Mouse (Mus musculus): ENCODE data around the gene Cdh24. TPM values are rescaled to one million over a fixed set of nuclear protein-coding genes. Genes with fewer than 3 reads are reported as not detected.

Gene Cdh24
- total RNA-seq, 2 experiments from 2014 or later = 10.5 to 12.2 TPM

DNA sequence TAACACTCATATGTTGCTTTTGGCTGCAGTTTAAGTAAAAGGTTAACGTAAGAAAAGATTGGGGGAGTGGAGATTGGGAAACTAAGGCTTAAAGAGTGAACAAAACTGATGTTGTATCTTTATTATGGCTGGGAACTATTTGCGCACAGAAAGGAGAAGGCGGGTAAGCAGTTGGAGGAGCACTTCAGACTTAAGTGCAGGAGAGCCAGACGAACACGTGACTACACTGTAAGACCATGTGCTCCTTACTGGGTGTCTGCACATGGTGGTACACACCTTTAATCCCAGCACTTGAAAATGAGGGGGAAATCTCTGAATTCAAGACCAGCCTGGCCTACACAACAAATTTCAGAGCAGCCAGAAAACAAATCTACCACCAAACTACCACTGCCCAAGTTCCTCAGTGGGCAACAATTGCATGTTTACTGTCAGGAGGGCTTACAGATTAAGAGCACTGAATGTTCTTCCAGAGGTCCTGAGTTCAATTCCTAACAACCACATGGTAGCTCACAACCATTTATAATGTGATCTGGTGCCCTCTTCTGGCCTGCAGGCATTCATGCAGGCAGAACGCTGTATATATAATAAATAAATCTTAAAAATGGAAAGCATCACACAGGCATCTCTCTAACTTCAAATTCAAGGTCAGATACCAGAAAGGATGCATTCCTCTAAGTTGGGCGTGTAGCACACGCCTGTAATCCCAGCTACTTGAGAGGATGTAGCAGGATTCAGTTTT is 5.9 kb upstream of the Cdh24 start:
- intact Hi-C loops (cut with DNase I) = no loop called here
- DNase-seq (ENCODE audit: low spot score in 2 of 2) = no peak

DNA sequence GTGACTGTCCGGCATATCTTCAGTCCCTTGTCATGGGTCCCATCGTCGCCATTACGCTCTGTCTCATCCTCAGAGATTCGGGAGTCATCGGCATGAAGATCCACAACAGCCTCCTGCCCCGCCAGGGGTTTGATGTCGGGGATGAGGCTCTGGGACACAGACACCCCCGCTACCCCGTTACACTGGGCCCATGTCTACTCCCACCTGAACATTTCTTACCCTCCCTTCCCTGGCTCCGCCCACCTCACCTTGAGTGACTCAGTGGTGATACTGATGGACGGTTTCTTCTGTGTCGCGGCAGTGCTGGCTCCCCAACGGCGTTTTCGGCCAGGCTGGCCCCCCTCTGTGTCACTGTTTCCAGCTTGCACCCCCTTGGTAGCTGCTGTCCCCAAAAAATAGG is 5.3 kb upstream of the Cdh24 start:
- intact Hi-C loops (cut with DNase I) = no loop called here
- no peak for DNase-seq (ENCODE audit: low spot score in 2 of 2)

DNA sequence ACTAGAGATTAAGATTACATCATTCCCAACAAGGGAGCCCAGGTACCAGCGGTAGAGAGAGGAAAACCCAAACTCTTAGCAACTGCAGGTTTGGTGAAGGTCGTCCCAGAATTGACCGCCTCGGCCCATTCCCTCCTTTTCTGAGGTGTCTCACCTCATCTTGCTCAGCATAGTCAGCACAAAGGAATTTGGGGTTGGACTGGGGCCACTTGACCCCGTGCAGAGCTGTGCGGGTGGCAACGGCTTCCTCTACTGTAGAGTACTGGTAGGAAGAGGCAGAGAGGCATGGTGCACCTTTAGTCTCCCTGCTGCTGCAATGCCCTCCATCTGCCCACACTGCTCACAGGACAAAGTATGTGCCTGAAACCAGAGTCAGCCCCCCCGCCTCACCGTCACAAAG is 3.1 kb upstream of the Cdh24 start:
- intact Hi-C loops (cut with DNase I) = loop anchor here (5.0 kb wide), 2 partner anchors 117 to 417 kb away; no protein-coding TSS in a partner anchor

DNA sequence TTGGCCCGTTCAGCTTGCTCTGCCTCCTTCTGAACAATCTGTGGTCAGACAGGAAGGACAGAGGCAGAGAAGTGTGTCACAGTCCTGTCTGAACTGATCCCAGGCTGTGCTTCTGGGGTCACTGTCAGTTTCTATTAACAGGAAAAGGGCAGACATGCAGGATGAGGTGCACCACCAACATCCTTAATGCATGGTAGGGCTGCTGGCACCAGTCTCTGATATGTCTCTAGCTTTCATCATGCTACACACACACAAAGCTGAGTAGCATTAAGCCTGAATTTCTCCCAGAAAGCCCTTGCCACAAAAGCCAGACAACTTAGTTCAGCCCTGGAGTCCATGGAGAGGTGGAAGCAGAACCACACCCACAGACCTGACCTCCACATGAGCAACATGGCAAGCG is 1.8 kb upstream of the Cdh24 start:
- intact Hi-C loops (cut with DNase I) = loop anchor here (5.0 kb wide), 2 partner anchors 116 to 416 kb away; no protein-coding TSS in a partner anchor
- no peak for DNase-seq (ENCODE audit: low spot score in 2 of 2)

More for the DNA sequence above, 3.1 kb upstream of the Cdh24 start:
- no peak for DNase-seq (ENCODE audit: low spot score in 2 of 2)

DNA sequence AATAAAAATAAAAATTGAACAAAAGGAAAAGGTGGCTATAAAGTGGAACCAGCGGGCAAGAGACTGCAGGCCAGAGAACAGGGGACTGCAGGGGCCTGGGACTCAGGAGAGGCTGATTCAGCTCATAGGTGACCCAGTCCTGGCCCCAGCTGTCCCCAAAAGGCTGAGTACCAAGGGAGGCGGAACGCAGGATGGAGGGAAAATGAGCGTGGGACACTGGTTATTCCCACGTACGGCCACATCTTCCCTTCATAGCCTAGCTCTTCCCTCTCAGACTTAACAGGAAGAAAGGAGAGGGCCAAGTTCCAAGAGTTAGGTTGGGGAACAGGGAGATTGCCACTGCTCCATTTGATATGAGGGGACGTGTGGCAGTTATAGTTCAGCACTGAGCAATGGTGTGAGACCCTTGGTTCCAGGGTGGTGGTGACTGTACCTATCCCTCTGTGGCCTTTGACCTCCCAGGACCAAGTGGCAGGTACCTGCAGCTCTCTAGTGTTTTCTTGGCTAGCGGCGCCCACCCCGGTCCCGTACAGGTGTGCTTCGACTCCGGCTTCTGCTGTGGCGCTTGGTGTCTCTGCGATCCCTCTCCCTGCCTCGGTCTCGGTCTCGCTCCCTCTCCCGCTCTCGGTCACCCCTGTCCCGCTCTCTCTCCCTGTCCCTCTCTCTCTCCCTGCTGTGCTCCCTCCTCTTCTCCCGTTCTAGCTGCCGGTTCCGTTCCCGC is 1.2 kb upstream of the Cdh24 start:
- no peak for DNase-seq (ENCODE audit: low spot score in 2 of 2)
- intact Hi-C loops (cut with DNase I) = loop anchor here (1.0 to 5.0 kb wide), 3 partner anchors 73 to 415 kb away; no protein-coding TSS in a partner anchor

DNA sequence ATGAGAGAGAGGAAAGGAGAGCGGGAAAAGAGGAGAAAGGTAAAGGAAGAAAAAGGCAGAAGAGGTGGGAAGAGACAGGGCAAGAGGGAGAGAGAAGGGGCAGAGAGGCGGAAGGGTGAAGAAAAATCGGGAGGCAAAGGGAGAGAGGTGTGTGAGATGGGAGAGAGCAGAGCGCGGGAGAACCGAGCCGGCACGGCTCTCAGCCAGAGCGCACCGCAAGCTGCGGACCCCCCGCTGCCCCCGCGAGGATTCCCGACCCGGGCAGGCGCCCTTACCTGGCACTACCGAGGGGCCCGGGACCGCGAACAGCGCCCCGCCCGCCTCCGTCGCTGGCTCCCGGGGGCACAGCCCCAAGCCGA is 239 bp downstream of the Cdh24 start, which contains the start of gene Gm17606:
Gene Gm17606 (plus strand): TSS at position 7 of the 359 bp plus-strand sequence.
- intact Hi-C loops (cut with DNase I) = loop anchor here (5.0 kb wide), 2 partner anchors 114 to 414 kb away; no protein-coding TSS in a partner anchor
- DNase-seq (ENCODE audit: low spot score in 2 of 2) = no peak

DNA sequence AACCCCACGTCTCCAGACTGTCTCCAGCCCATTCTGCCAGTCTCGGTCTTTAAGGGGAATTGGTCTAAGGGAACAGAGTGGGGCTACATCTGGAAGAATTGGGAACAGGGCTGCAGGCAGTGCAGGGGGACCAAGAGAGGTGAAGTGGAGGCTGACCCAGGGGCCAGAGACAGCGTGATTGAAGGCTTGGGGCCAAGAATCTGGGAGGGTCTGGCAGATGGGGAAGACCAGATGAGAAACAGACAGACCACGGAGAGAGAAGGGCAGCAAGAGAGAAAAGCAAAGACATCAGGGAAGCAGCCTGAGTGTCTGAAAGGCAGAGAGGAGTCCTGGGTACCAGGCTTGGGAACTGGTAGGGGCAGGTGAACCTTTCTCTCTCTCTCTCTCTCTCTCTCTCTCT is 1.0 kb downstream of the Cdh24 start:
- intact Hi-C loops (cut with DNase I) = loop anchor here (5.0 kb wide), 2 partner anchors 113 to 413 kb away; no protein-coding TSS in a partner anchor
- DNase-seq (ENCODE audit: low spot score in 2 of 2) = no peak

DNA sequence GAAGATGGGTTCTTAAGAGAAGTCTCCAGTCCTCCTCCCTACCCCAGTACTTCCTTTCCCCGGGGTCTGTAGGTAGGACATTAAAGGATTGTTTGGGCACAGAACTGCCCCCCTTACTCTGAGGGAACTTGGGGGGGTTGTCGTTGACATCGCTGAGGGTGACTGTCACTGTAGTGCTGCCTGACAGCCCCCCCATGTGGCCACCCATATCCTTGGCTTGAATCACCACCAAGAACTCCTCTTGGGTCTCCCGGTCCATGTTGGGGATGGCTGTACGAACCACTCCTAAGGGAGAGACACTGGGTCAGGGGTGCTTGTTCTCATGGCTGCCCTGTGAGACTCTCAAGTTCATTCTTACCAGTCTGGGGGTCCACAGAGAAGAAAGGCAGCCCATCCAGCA is 3.0 kb downstream of the Cdh24 start:
- intact Hi-C loops (cut with DNase I) = loop anchor here (5.0 kb wide), 1 partner anchor 576 kb away; no protein-coding TSS in a partner anchor
- peak; percentile 53 to 61 for DNase-seq (ENCODE audit: low spot score in 2 of 2)

DNA sequence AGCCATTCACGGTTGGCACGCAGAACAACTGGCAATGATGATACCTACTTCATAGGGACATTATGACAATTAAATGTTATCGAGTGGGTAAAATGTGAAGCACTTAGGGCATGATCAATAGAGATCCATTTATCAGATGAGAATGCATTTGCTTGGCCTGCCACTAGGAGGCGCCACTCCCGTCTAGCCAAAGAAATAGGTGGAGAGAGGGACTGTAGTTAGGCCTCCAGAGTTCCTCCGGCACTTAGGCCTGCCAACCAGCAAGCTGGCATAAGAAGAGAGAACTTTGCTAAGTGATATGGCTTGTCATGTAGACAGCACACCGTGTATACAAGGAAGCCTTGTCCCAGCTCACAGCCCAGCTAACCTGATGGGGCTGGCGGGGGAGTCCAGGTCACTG is 4.2 kb downstream of the Cdh24 start:
- intact Hi-C loops (cut with DNase I) = loop anchor here (5.0 kb wide), 1 partner anchor 575 kb away; no protein-coding TSS in a partner anchor
- DNase-seq (ENCODE audit: low spot score in 2 of 2) = no peak

DNA sequence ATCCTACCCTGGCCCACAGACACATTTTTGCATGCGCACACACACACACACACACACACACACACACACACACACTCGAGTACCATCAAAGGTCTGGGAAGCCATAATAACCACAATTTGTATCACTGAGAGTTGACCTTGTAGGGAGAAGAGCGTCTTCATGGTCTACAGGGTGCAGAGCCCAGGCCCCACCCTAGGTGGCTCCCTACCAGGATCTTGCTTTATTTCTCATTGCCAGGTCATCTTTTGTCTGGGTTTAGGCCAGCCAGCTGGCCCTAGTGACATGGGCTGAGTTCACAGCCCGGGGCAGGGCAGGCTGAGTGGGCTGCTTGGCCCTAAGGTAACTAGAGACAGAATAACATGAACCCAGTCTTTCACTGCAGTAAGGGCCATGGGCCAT is 7.0 kb downstream of the Cdh24 start:
- no peak for DNase-seq (ENCODE audit: low spot score in 2 of 2)
- intact Hi-C loops (cut with DNase I) = no loop called here

DNA sequence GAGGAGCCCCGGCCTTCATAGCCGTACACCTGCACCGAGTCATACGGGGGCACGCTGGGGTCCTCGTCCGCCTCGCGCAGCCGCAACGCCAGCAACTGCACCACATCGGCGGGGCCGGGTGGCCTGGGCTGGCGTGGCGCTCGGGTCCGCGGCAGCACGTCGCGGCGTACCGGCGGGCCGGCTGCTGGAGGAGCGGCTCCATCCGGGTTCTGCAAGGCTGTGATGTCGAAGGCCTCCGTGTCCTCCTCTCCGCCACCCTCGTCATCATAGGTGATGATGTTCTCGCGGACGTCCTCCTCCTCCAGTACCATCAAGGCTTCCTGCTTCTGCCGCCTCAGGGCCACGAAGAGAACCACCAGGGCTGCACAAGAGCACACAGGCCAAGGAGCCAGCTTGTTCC is 8.9 kb downstream of the Cdh24 start:
- DNase-seq (ENCODE audit: low spot score in 2 of 2) = no peak
- intact Hi-C loops (cut with DNase I) = no loop called here

DNA sequence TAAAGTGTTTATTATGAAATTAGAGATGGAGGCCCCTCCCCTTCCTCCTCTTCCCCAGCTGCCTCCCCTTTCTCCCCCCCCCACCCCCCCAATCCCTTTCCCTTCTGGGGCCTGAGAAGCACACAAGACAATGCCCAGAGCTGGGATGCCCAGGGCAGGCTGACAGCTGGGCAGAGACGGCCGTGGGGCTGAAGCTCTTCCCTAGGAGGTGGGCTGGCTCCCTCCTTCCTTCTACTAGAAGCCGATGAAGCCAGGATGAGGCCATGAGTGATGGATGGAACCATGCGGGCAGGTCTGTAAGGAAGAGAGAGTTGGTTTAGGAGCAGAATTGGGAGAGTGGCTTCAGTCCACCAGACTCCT is 9.9 kb downstream of the Cdh24 start:
- no peak for DNase-seq (ENCODE audit: low spot score in 2 of 2)
- intact Hi-C loops (cut with DNase I) = no loop called here

DNA sequence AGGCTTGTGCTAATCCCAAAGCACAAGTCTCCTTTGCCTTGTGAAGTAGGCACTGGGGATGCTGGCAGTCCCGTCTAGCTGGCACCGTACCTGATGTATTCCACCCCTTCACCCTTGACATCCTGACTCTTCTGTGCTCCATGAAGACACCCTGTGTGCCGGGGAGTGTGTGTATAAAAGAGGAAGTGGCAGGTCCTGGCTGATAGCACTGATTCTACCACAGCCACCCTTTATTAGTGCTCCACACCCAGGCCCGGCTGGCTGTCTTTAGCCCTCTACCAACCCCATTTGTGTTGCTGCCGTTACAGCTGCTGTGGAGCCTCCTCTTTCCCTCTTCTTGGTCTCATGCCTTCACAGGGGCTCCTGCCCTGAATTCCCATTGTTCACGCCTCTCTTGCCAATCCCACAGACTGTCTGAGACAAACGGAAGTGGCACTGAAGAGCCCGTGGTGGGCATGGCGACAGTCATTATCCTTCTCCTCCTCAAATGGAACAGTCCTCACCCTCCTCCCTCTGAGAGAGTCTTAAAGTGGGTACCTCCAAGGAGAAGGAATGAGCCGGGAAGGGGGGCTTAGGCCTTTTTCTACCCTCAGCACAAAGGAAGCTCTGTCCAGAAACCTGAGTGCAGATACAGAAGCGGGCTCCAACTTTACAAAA is 10.5 kb downstream of the Cdh24 start:
- intact Hi-C loops (cut with DNase I) = no loop called here
- DNase-seq (ENCODE audit: low spot score in 2 of 2) = no peak

DNA sequence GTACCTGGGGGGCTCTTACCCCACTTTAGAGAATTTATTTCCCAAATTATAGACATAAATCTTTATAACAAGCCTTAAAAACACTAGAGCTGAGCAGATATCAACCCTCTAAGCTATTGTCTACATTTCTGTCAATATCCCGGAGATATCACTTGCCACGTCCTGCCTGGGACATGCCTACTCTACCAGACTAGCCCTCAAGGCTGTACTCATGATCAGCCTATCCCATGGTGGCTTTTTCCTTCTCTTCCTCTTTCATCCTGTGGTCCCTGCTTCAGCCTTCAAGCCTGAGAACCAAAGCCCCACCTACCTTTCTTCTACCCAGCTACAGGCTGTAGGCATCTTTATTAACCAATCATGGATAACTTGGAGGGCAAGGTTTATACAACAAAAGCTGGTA is 11.4 kb downstream of the Cdh24 start:
- DNase-seq (ENCODE audit: low spot score in 2 of 2) = no peak
- intact Hi-C loops (cut with DNase I) = no loop called here

DNA sequence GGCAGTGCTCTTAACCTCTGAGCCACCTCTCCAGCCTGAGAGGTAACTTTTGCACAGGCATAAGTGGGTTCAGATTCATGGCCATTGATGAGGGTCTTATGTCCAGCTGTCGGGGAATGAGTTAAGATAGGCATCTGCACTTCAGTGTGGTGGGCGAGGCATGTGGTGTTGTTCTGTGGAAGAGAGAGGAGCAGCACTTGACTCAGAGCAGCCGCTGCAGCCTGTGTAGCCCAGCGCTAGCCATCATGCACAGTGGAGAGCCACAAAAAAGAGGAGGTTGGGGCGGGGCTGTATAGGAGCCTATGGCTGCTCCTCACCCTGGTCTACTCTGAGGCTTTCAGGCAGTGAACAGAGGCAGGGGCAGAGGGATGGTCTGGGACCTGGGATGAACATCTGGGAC is 13.1 kb downstream of the Cdh24 start:
- DNase-seq (ENCODE audit: low spot score in 2 of 2) = no peak
- intact Hi-C loops (cut with DNase I) = no loop called here

DNA sequence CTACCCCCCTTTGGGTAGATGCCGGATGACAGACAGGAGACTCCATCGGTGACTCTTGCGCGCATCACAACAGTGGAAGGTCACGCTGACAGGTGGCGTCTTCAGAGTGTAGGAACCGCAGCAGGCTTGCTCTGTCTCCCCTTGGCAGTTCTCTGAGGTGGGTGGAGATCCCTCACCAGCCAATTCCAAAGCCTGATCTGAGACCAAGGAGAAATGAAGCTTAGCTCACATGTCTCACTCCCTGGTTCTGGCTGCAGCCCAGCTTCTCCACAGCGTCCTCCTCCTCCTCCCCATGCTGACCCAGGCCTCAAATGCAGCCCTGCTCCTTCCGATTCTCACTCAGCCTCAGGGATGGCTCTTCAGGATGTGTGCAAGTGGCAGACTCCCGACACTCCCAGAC is 16.2 kb downstream of the Cdh24 start:
- intact Hi-C loops (cut with DNase I) = no loop called here
- DNase-seq (ENCODE audit: low spot score in 2 of 2) = no peak

DNA sequence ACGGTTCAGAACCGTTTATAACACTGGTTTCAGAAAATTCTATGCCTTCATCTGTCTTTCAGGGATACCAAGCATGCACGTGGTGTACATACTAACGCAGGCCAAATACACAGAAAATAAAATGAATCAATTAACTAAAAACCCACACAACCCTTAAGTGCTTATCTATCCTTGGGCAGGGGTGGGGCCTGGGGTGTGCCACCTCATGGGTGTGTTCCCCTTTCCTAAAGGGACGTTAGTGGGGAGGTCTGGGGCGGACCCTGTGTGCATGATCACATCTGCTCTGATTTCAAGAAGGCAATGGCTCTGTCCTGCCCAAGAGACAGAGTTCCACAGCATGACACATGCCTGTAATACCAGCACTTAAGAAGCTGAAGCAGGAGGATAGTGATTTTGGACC is 17.8 kb downstream of the Cdh24 start:
- intact Hi-C loops (cut with DNase I) = no loop called here

DNA sequence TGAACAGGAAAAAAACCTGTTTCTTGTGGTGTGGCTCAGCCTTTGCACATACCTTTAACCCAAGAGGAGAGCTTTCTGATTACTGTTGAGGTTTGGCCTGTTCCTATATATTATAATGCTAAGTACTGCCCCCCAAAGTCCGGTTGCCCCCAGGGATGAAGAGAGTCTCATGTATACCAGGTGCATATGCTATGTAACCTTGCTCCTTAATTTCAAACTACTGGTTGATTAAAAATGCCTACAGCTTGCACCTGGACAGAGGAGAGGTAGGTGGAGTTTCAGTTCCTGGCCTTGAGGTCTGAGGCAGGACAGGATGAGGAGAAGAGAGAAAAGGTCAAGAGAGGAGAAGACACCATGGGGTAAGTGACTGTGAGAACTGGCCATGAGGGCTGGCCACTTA is 20.0 kb downstream of the Cdh24 start, which contains the start of gene Psmb11:
Gene Psmb11 (plus strand): TSS at position 301 of the 400 bp plus-strand sequence.
- DNase-seq (ENCODE audit: low spot score in 2 of 2) = no peak
- intact Hi-C loops (cut with DNase I) = no loop called here

More for the DNA sequence above, 17.8 kb downstream of the Cdh24 start:
- no peak for DNase-seq (ENCODE audit: low spot score in 2 of 2)

DNA sequence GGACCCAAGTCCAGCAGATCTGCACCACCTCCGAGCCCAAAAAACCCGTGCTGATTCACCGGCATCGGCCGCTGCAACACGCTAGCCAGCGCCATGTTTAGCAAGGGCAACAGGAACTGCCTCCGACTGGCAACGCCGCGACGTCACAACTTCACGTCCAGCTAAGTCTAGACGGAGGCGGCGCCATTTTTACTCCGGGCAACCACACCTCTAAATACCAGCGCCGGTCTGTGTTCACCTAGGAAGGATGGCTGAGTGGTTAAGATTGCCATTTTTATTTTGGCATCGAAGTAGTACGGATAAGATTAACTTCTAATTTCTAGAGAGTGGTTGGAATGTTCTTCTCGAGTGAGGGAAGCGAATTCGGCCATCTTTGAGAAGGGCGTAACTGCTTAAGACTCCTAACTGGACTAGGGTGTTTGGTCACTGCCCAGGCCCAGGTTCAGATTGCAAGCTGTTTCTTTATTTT is 23.2 kb downstream of the Cdh24 start, which contains the start of gene Psmb5:
Gene Psmb5 (minus strand): TSS at position 126 of the 469 bp plus-strand sequence.
- DNase-seq (ENCODE audit: low spot score in 2 of 2) = peak; percentile 88 to 90
- intact Hi-C loops (cut with DNase I) = no loop called here
